Mouse (Mus musculus) midbrain, embryonic 14.5 days (tissue): ENCODE measurements at regions not wholly inside any gene's neighbourhood (a gene's known extent, or its start where the extent isn't known, plus 50 kb on each side); places are given as distances from the start of the nearest gene placed in this dataset.
A peak's percentile ranks its signal among the peaks of the same experiment; 100 is the strongest.

Experiments
- ATAC-seq: fragments of 200-750 bp; cut with Nextera tagmentation; 2 replicates; pipeline ENCODE4 v1.8.0; 2017; ENCODE audit warnings: moderate number of reproducible peaks, moderate library complexity; ENCODE audit not compliant: low FRiP score, low TSS enrichment
- DNase-seq: peaks from one replicate; pipeline ENCODE4 v3.0.0-alpha.2; 2015
- H3K27ac ChIP-seq: fragments of 300-500 bp; sonication (generic); replicated peaks from 2 replicates; pipeline ENCODE4 v1.5.1; 2014; ENCODE audit warnings: mild to moderate bottlenecking, low read depth, low read length, moderate library complexity
- H3K27me3 ChIP-seq: fragments of 300-500 bp; sonication (generic); 2 replicates; pipeline ENCODE4 v1.6.1; 2014; ENCODE audit warnings: low read length, control low read depth, mixed read lengths; ENCODE audit not compliant: control insufficient read depth, insufficient read depth
- H3K36me3 ChIP-seq: fragments of 300-500 bp; sonication (generic); 2 replicates; pipeline ENCODE4 v1.6.1; 2014; ENCODE audit warnings: low read length, control low read depth; ENCODE audit not compliant: control insufficient read depth, insufficient read depth
- H3K4me1 ChIP-seq: fragments of 300-500 bp; sonication (generic); 2 replicates; pipeline ENCODE4 v1.6.1; 2014; ENCODE audit warnings: mild to moderate bottlenecking, antibody characterized with exemption, low read length, control low read depth; ENCODE audit not compliant: control insufficient read depth, insufficient read depth
- H3K4me2 ChIP-seq: fragments of 300-500 bp; sonication (generic); 2 replicates; pipeline ENCODE4 v1.6.1; 2014; ENCODE audit warnings: mild to moderate bottlenecking, low read length, moderate library complexity
- H3K4me3 ChIP-seq: fragments of 300-500 bp; sonication (generic); replicated peaks from 2 replicates; pipeline ENCODE4 v1.5.1; 2014; ENCODE audit warnings: low read depth, low read length
- H3K9ac ChIP-seq: fragments of 300-500 bp; sonication (generic); replicated peaks from 2 replicates; pipeline ENCODE4 v1.6.1; 2014; ENCODE audit warnings: mild to moderate bottlenecking, low read length, moderate library complexity
- H3K9me3 ChIP-seq: fragments of 300-500 bp; sonication (generic); 2 replicates; pipeline ENCODE4 v1.6.1; 2016; ENCODE audit warnings: low read length, control low read depth, mixed read lengths; ENCODE audit not compliant: control insufficient read depth
- WGBS: fragments of 180-500 bp; shearing (Covaris S2); extraction: QIAGEN DNeasy Blood & Tissue Kit; methylation state at CpG from one replicate; pipeline ENCODE4 v1.1.7; 2014; 5-methylcytosine and 5-hydroxymethylcytosine counted together

GRCm38 (mm10) chr16:79718230-79718629 lies 627.3 kb upstream of the Tmprss15 start:
- H3K4me2 ChIP-seq: no peak overlapping the region
- ATAC-seq (no peak), DNase-seq (no peak)
- H3K4me1 ChIP-seq: no peaks in the 10 kb centered on the region
- H3K36me3 ChIP-seq: no peaks in the 10 kb centered on the region
- no peak overlapping the region for H3K9ac ChIP-seq
- WGBS: 90% methylated on average over 1 of the region's 1 CpGs
- no peaks in the 10 kb centered on the region for H3K27me3 ChIP-seq
- no peaks in the 10 kb centered on the region for H3K9me3 ChIP-seq
- H3K27ac ChIP-seq: no peak overlapping the region
- no peak overlapping the region for H3K4me3 ChIP-seq

- ATAC-seq (no peak), DNase-seq (no peak)
- Histone ChIP-seq H3K36me3 (no peaks in the 10 kb centered on the region), H3K9me3 (no peaks in the 10 kb centered on the region), H3K9ac (no peak overlapping the region), H3K27ac (no peak overlapping the region), H3K4me2 (no peak overlapping the region), H3K27me3 (no peaks in the 10 kb centered on the region), H3K4me1 (no peaks in the 10 kb centered on the region), H3K4me3 (no peak overlapping the region)
- 17% methylated on average over 2 of the region's 2 CpGs for WGBS
Measured at GRCm38 (mm10) chr16:79692444-79692843, 601.5 kb upstream of the Tmprss15 start.

GRCm38 (mm10) chr16:79651162-79651741 lies 560.4 kb upstream of the Tmprss15 start:
- 33% methylated on average over 6 of the region's 6 CpGs for WGBS
- Histone ChIP-seq H3K27ac (no peak overlapping the region), H3K36me3 (no peaks in the 10 kb centered on the region), H3K4me2 (no peak overlapping the region), H3K27me3 (no peaks in the 10 kb centered on the region), H3K9ac (no peak overlapping the region), H3K4me1 (0 out of 2 replicates have a peak, but pooled peaks cover 3% of the 10 kb centered on the region), H3K9me3 (no peaks in the 10 kb centered on the region), H3K4me3 (no peak overlapping the region)
- DNase-seq (peak; percentile 51), ATAC-seq (no peak)

- Histone ChIP-seq H3K36me3 (no peaks in the 10 kb centered on the region), H3K27me3 (no peaks in the 10 kb centered on the region), H3K9ac (no peak overlapping the region), H3K4me1 (no peaks in the 10 kb centered on the region), H3K4me2 (no peak overlapping the region), H3K9me3 (no peaks in the 10 kb centered on the region), H3K27ac (no peak overlapping the region), H3K4me3 (no peak overlapping the region)
- DNase-seq: no peak
- ATAC-seq: no peak
- WGBS: 85% methylated on average over 3 of the region's 3 CpGs
Measured at GRCm38 (mm10) chr16:79640898-79641297, 550.0 kb upstream of the Tmprss15 start.

- Histone ChIP-seq H3K9ac (no peak overlapping the region), H3K9me3 (no peaks in the 10 kb centered on the region), H3K27me3 (no peaks in the 10 kb centered on the region), H3K4me2 (no peak overlapping the region), H3K27ac (no peak overlapping the region), H3K4me1 (no peaks in the 10 kb centered on the region), H3K36me3 (no peaks in the 10 kb centered on the region), H3K4me3 (no peak overlapping the region)
- DNase-seq (no peak), ATAC-seq (no peak)
- WGBS: 69% methylated on average over 1 of the region's 1 CpGs
Measured at GRCm38 (mm10) chr16:79627139-79627538, 536.2 kb upstream of the Tmprss15 start.

- H3K36me3 ChIP-seq: no peaks in the 10 kb centered on the region
- H3K4me1 ChIP-seq: no peaks in the 10 kb centered on the region
- WGBS: 91% methylated on average over 5 of the region's 5 CpGs
- no peak overlapping the region for H3K4me2 ChIP-seq
- no peak overlapping the region for H3K4me3 ChIP-seq
- ATAC-seq (no peak), DNase-seq (no peak)
- H3K27ac ChIP-seq: no peak overlapping the region
- H3K9me3 ChIP-seq: no peaks in the 10 kb centered on the region
- no peak overlapping the region for H3K9ac ChIP-seq
- no peaks in the 10 kb centered on the region for H3K27me3 ChIP-seq
Measured at GRCm38 (mm10) chr16:79611002-79611401, 520.1 kb upstream of the Tmprss15 start.

GRCm38 (mm10) chr16:79590891-79591290 lies 500.0 kb upstream of the Tmprss15 start:
- ATAC-seq (no peak), DNase-seq (no peak)
- Histone ChIP-seq H3K9ac (no peak overlapping the region), H3K27ac (no peak overlapping the region), H3K4me2 (no peak overlapping the region), H3K9me3 (no peaks in the 10 kb centered on the region), H3K27me3 (no peaks in the 10 kb centered on the region), H3K4me1 (no peaks in the 10 kb centered on the region), H3K4me3 (no peak overlapping the region), H3K36me3 (no peaks in the 10 kb centered on the region)
- 75% methylated on average over 3 of the region's 3 CpGs for WGBS

- DNase-seq (no peak), ATAC-seq (no peak)
- no peak overlapping the region for H3K4me3 ChIP-seq
- no peak overlapping the region for H3K27ac ChIP-seq
- H3K9me3 ChIP-seq: no peaks in the 10 kb centered on the region
- H3K36me3 ChIP-seq: no peaks in the 10 kb centered on the region
- H3K27me3 ChIP-seq: no peaks in the 10 kb centered on the region
- H3K9ac ChIP-seq: no peak overlapping the region
- H3K4me2 ChIP-seq: no peak overlapping the region
- H3K4me1 ChIP-seq: no peaks in the 10 kb centered on the region
Measured at GRCm38 (mm10) chr16:79585745-79586144, 494.8 kb upstream of the Tmprss15 start.

GRCm38 (mm10) chr16:79570867-79571266 lies 480.0 kb upstream of the Tmprss15 start:
- Histone ChIP-seq H3K9me3 (no peaks in the 10 kb centered on the region), H3K4me3 (no peak overlapping the region), H3K4me2 (no peak overlapping the region), H3K27ac (no peak overlapping the region), H3K4me1 (no peaks in the 10 kb centered on the region), H3K27me3 (no peaks in the 10 kb centered on the region), H3K36me3 (no peaks in the 10 kb centered on the region), H3K9ac (no peak overlapping the region)
- DNase-seq (no peak), ATAC-seq (no peak; the same call in 1 of the 2 replicates)
- WGBS: 85% methylated on average over 2 of the region's 2 CpGs
